Mouse (Mus musculus) E14TG2a.4 (cell line): ENCODE data around the gene Ppox.

Source experiments
- CTCF ChIP-seq: conservative IDR thresholded peaks from 2 replicates; pipeline ENCODE4 v1.5.1; 2014; ENCODE audit warnings: low read length
- NANOG ChIP-seq: IDR thresholded peaks from 2 replicates; pipeline ENCODE4 v1.6.1; 2014; ENCODE audit warnings: borderline replicate concordance, low read length, mixed read lengths
- POU5F1 ChIP-seq: IDR thresholded peaks from 2 replicates; pipeline ENCODE4 v1.6.1; 2014; ENCODE audit warnings: low read length, borderline replicate concordance

DNA sequence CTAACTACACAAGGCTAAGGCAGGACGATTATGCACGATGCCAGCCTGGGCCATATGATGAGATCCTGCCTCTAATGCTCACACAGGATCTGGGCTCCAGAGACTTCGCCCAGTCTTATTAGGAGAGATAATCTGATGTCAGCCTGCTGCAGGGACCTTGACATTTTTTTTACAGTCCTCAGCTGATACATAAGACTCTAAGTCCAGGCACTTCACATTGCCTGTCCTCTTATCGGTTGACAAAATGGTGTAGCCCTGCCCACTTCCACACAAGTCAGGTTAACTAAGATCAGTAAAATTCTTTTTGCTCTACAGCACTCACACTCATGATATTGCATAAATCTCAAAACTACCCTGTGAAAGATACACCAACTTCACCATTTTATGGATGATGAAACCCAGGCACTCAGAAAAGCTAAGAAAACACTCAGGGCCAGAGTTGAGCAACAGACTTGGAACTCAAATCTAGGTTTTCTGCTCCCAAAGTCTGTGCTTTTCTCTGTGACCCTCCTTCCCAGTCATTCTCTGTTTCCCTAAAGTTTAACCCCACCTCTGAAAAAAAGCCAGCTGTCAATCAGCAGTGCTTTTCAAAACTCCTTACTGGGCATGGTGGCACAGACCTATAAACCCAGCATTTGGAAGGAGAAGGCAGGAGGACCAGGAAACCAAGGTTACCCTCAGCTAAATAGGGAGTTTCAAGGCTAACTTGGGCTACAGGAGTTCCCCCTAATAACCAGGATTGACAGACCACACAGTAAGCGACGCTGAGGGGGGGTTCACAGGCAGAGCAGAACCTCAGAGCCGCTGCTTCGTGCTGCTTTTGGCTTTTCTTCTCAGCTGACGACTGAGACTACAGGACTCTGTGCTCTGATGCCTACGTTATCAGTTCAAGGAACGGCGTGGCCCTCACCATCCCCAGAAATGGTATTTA, 47.9 kb downstream of the Ppox start:
- TF ChIP-seq CTCF (no peak), POU5F1 (no peak), NANOG (no peak)
